Mouse (Mus musculus): ENCODE data around the gene Zfp672. TPM values are rescaled to one million over a fixed set of nuclear protein-coding genes. Genes with fewer than 3 reads are reported as not detected.
"Not testable (repeated sequence)": the region's sequence is repeated elsewhere in the genome, so short reads cannot be mapped to it uniquely, and the experiment has no call there.

The Zfp672 gene
- total and polyA plus RNA-seq, 3 experiments, result 31.2 to 38.8 (median 34.9) TPM

DNA sequence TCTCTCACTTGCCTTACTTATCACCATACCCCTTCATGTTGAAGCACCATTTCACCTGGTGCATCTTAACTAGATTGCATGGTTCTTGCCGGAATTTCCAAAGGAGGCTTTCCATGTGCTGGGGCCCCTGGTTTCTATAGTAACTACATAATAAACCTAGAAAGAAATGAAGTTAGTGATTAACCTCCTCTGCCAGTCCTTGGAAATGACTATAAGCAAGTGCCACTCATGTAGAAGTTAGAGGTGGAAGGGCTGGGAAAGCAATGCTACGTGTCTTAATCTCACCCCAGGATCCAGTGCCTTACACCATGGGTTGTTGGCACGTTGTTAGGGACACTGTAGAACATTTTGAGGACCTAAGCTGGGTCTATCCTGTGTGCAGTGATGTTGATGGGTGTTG, 34.3 kb upstream of the Zfp672 start:
- no peak overlapping the region for H3K27ac ChIP-seq (ENCODE audit: insufficient read depth, low read depth)
- TF ChIP-seq ZC3H11A (IDR thresholded peaks at IDR 0.05; ENCODE audit: low read depth, low read length), result no peak
- TF ChIP-seq ZNF384 (IDR thresholded peaks at IDR 0.05; ENCODE audit: low read depth, low read length), result no peak
- no peak for TF ChIP-seq POLR2A (IDR thresholded peaks at IDR 0.05; ENCODE audit: low read depth, low read length)
- no peak for TF ChIP-seq TCF12 (IDR thresholded peaks at IDR 0.05; ENCODE audit: low read depth, low read length)
- TF ChIP-seq ETS1 (conservative IDR thresholded peaks at IDR 0.05; ENCODE audit: low read depth, low read length), result no peak
- TF ChIP-seq IRF4 (IDR thresholded peaks at IDR 0.05; ENCODE audit: low read depth, low read length), result no peak
- no peak for TF ChIP-seq MXI1 (IDR thresholded peaks at IDR 0.05; ENCODE audit: low read depth, low read length)
- no peak for TF ChIP-seq BHLHE40 (IDR thresholded peaks at IDR 0.05; ENCODE audit: low read depth, low read length)
- TF ChIP-seq SIN3A (IDR thresholded peaks at IDR 0.05; ENCODE audit: low read length), result no peak
- TF ChIP-seq CHD2 (IDR thresholded peaks at IDR 0.05; ENCODE audit: low read length), result no peak
- TF ChIP-seq MAZ (IDR thresholded peaks at IDR 0.05; ENCODE audit: low read depth, low read length), result no peak
- TF ChIP-seq HCFC1 (IDR thresholded peaks at IDR 0.05; ENCODE audit: low read depth, low read length), result no peak
- no peak for TF ChIP-seq POLR2AphosphoS2 (IDR thresholded peaks at IDR 0.05; ENCODE audit: low read depth, low read length)
- no peak for TF ChIP-seq RCOR1 (conservative IDR thresholded peaks at IDR 0.05; ENCODE audit: low read depth, low read length)
- TF ChIP-seq E2F4 (IDR thresholded peaks at IDR 0.05; ENCODE audit: insufficient replicate concordance, low read depth, low read length), result no peak
- no peak for TF ChIP-seq CTCF (conservative IDR thresholded peaks at IDR 0.05 in 1 of 2, IDR thresholded peaks at IDR 0.05 in 1 of 2; ENCODE audit: low read depth in 2 of 2, low read length in 2 of 2)
- no peak for TF ChIP-seq GABPA (IDR thresholded peaks at IDR 0.05; ENCODE audit: insufficient replicate concordance, low read depth, low read length)
- TF ChIP-seq RAD21 (IDR thresholded peaks at IDR 0.05; ENCODE audit: low read depth, low read length), result no peak
- H3K27me3 ChIP-seq (replicated peaks), result peaks cover 69% of the 10 kb centered on the region
- no peak overlapping the region for H3K4me3 ChIP-seq (replicated peaks in 1 of 3; ENCODE audit: low read depth in 2 of 3, low read length in 2 of 3, poor library complexity in 1 of 3)
- H3K79me2 ChIP-seq (replicated peaks; ENCODE audit: control insufficient read depth, extremely low read depth, insufficient read depth, poor library complexity, severe bottlenecking), result no peaks in the 10 kb centered on the region
- H3K9ac ChIP-seq (ENCODE audit: insufficient read depth, low read depth), result no peak overlapping the region
- no peaks in the 10 kb centered on the region for H3K9me3 ChIP-seq (replicated peaks; ENCODE audit: low read length)
- no peak overlapping the region for H3K4me2 ChIP-seq (ENCODE audit: insufficient read depth, low read depth, poor library complexity, severe bottlenecking)
- 0 out of 4 replicates have a peak, but pooled peaks cover 0 to 2% of the 10 kb centered on the region in 2 experiments for H3K4me1 ChIP-seq (ENCODE audit: control insufficient read depth in 1 of 2, insufficient read depth in 2 of 2)
- no peaks in the 10 kb centered on the region for H3K36me3 ChIP-seq (replicated peaks in 1 of 2; ENCODE audit: control insufficient read depth in 1 of 2, insufficient read depth in 1 of 2, low read length in 1 of 2)
- in situ Hi-C loops (cut with MboI; ENCODE audit: low pct_ligation_motif_present, low pct_unique_long_range_greater_than_20kb, low sequenced_read_pairs) (no loop called here), dilution Hi-C loops (cut with MboI; ENCODE audit: extremely low pct_ligation_motif_present, extremely low pct_unique_long_range_greater_than_20kb, low sequenced_read_pairs) (no loop called here)
- no peak for DNase-seq (ENCODE audit: extremely low read depth)

GRCm38 (mm10) chr11:58362562-58362961, 32.4 kb upstream of the Zfp672 start:
- H3K27ac ChIP-seq (ENCODE audit: insufficient read depth, low read depth); H3K4me2 ChIP-seq (ENCODE audit: insufficient read depth, low read depth, poor library complexity, severe bottlenecking); H3K9ac ChIP-seq (ENCODE audit: insufficient read depth, low read depth); H3K9me3 ChIP-seq (replicated peaks; ENCODE audit: low read length); H3K4me1 ChIP-seq (ENCODE audit: control insufficient read depth in 1 of 2, insufficient read depth in 2 of 2); H3K4me3 ChIP-seq (replicated peaks in 1 of 3; ENCODE audit: low read depth in 2 of 3, low read length in 2 of 3, poor library complexity in 1 of 3); H3K36me3 ChIP-seq (replicated peaks in 1 of 2; ENCODE audit: control insufficient read depth in 1 of 2, insufficient read depth in 1 of 2, low read length in 1 of 2); H3K79me2 ChIP-seq (replicated peaks; ENCODE audit: control insufficient read depth, extremely low read depth, insufficient read depth, poor library complexity, severe bottlenecking); in situ Hi-C loops (cut with MboI; ENCODE audit: low pct_ligation_motif_present, low pct_unique_long_range_greater_than_20kb, low sequenced_read_pairs); DNase-seq (ENCODE audit: extremely low read depth); dilution Hi-C loops (cut with MboI; ENCODE audit: extremely low pct_ligation_motif_present, extremely low pct_unique_long_range_greater_than_20kb, low sequenced_read_pairs): not testable (repeated sequence)
- peaks cover 72% of the 10 kb centered on the region for H3K27me3 ChIP-seq (replicated peaks)
